Mouse (Mus musculus) kidney, adult 9 months (tissue): ENCODE measurements at regions not wholly inside any gene's neighbourhood (a gene's known extent, or its start where the extent isn't known, plus 50 kb on each side); places are given as distances from the start of the nearest gene placed in this dataset.

Experiments
- DNase-seq: peaks from one replicate; pipeline ENCODE4 v3.0.0; 2022

DNA sequence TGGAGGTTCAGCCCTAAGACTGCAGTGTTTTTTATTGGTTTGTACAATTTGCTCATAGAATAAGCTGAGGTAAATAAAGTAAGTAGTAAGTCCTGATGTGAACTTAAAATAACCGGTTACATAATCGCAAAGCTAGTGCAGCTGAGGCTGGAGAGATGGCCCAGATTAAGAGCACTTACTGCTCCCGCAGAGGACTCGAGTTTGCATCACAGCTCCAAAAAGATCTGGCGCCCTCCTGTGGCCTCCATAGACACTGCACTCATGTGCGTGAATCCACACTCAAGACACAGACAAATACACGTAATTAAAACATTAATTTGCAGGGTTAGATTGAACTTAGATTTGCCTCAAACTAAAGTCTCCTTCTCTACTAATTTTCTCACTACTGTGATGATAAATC is 66.3 kb upstream of the 1700021F07Rik start:
- no peak for DNase-seq

DNA sequence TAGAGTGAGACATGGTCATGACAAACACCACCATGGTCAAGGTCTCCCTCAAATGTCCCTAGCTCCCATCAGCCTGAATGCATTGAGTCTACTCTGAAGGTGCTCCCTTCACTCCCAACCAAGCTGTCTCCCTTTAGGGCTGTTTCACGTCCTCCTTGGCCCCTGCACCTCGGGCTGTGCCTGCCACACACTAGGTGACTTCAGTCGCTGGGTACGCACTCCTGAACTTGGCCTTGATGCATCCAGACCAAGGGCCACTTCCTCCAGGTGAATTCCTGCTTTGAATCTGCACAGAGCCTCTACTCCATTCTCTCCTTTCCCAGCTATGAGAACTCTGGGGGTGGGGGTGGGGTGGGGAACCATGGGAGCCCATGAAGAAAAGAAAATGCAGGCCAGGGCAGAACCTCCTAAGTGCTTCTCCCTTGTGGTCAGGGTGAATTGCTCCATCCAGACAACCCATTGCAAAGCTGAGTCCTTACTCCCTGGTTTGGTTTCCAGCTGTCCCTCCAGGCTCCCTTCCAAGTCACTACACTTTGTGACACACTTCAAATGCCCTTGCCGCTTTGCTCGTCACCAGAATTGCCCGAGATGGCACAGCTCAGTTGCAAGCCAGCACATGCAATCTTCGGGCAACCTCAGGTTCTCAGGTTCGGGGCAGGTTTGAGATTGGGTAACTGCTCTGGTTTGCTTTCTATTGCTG is 65.3 kb upstream of the 1700021F07Rik start:
- DNase-seq: no peak

DNA sequence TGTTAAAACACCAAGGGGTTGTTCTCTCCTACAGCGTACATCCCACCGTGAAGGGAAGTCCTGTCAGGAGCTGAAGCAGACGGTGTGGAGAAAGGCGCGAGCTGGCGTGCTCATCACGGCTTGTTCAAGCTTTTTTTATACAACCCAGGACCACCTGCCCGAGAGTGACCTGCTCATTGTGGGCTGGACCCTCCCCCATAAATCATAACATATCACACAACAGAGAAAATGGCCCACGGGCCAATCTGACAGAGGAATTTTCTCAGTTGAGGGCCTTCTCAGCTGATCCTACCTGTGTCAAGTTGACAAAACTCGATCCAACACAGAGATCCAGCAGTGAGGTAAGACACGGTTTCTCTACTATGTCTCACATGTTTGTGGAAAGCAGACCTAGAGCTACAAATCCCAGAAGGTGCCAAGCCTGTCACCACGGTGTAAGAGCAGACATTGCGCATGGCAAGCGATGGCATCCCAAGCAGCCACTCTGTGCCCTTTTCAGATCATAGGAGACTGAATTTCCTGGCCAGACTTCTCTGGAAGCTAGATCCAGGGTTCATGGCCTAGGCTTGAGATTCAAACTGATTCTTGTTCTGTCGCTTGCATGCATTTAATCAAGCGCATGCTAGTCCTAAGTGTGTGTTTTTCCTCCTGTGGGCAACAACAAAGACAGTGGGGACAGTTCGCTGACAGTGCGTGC is 64.6 kb upstream of the 1700021F07Rik start:
- DNase-seq: no peak

DNA sequence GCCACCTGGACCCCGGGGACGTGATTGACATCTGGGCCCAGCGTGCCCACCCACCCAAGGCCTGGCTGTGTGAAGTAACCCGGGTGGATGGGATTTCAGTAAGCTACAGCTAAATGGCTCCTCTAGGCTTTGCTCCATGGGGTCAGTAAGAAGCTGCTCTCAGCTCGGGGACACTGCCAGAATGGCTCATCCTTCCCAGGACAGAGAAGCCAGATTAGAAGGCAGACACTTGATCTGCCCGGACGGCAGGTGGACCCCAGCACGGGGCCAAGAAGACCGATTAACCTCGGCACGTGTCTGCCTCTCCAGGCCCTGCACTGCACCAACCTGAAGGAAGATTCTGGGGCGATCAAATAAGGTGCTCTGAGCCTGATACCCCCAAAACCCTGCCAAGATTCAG is 63.5 kb upstream of the 1700021F07Rik start:
- DNase-seq: no peak

DNA sequence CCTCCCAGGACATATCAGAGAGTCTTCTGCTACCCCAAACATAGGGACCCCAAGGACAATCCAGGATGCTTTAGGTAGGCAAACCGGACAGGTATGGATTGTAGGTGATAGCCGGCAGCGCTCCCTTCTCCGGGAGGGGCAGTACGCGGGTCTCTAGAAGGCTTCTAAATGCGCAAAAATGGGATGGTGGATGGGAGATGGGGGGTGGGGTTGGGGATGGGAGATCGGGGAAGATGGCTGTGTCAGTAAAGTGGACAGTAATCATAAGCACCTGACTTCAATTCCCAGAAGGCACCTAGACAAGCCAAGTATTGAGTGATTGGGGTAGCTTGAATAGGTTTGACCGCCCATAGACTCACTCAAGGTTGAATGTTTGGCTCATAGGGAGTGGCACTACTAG is 59.1 kb upstream of the 1700021F07Rik start:
- DNase-seq: no peak

DNA sequence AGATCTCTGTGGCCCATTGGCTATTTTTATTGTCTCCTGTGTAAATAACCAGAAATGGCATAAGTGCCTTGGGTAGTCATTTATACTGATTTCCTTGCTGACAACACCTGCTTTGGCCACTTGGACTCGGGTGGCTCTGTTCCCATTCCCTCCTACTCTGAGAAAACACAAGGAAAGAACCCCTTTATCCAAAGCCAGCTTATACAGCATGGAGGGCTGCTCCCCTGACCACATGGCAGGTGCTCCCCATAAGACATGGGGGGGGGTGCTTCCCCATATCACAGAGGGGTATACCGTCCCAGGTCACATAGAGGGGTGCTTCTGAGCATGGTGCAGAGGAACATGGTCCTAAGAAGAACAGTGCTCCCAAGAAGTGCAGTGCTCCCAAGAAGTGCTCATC is 57.8 kb upstream of the 1700021F07Rik start:
- DNase-seq: no peak

DNA sequence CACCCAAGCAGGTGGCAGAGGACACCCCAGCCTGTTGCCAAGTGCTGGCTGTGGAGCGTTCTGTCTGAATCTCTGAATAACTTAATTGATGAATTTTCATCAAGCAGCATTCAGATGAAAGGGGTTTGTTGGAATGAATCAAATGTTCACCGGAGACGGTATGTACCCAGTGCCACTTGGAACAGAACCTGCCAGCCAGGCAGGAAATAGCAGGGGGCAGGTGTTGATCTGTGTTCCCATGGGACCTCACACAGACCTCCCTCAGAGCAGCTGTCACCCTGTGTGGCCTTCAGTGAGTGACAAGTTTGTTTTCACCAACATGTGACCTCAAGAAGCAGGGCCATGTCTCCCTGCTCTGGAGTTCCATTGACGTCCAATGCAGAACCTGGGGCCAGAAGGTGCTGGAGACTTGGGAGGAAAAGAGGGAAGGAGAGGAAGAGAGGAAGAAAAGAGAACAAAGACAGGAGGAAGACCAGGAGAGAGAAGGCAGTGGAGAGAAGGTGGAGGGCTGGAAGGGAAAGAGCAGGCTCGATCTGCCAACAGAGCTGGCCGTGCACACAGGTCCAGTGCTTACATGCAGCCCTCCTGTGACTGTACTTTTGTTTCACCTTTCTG is 57.3 kb upstream of the 1700021F07Rik start:
- no peak for DNase-seq

DNA sequence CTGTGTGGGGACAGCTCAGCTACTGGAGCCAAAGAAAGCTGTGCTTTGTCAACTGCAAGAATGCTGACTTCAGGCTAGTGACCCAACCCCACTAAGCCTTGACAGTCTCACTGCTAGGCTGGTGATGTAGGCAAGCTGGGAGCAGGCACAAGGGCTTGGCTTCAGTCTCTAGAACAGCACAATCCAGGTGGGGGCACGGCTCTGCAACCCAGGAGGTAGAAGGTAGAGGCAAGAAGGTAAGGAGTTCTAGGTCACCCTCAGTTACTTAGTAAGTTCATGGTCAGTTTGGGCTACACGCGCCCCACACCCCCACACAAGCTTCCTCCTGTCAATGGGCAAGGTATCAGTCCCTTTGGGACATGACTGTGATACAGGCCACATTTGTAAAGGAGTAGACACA is 54.2 kb upstream of the 1700021F07Rik start:
- no peak for DNase-seq

DNA sequence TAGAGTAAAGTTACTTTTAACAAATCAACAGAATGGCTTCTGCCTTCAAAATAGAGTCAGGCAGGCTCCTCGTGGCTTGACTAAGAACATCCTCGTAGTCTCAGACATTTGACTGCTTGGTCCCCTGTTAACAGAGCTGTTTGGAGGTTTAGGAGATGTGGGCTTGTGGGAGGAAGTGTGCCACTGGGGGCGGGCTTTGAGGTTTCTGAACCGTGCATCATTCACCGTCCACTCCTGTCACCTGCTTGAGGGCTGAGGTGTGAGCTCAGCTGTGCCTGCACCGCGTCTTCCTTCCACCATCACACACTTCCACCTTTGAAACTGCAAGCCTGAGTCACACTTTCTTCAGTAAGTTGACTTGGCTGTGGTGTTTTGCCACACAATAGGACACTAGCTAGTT is 52.6 kb upstream of the 1700021F07Rik start:
- no peak for DNase-seq
